Mouse (Mus musculus) C2C12 (cell line): Measurements from ENCODE around the gene Tnnc2. TPM values are rescaled to one million over a fixed set of nuclear protein-coding genes. Genes with fewer than 3 reads are reported as not detected.
"Not testable (repeated sequence)": the region's sequence is repeated elsewhere in the genome, so short reads cannot be mapped to it uniquely, and the experiment has no call there.

Experiments used
- H3K27me3 ChIP-seq: one replicate; pipeline ENCODE4 v1.6.1; 2011; ENCODE audit not compliant: control insufficient read depth, insufficient read depth, insufficient read length
- H3K36me3 ChIP-seq: one replicate; pipeline ENCODE4 v1.6.1; 2011; ENCODE audit not compliant: control insufficient read depth, insufficient read depth
- H3K4me3 ChIP-seq: one replicate; pipeline ENCODE4 v1.5.1; 2011; ENCODE audit warnings: mild to moderate bottlenecking, control low read depth; ENCODE audit not compliant: poor library complexity, insufficient read depth, severe bottlenecking
- H3K79me2 ChIP-seq: one replicate; pipeline ENCODE4 v1.6.1; 2011; ENCODE audit not compliant: control insufficient read depth, insufficient read depth
- H3K79me3 ChIP-seq: one replicate; pipeline ENCODE4 v1.6.1; 2011; ENCODE audit warnings: low read depth, control low read depth
- H3ac ChIP-seq: one replicate; pipeline ENCODE3; 2011; ENCODE audit warnings: low read depth; ENCODE audit not compliant: control insufficient read depth, insufficient read length
- CEBPB ChIP-seq: IDR thresholded peaks from one replicate; pipeline ENCODE4 v1.6.1; 2011; ENCODE audit warnings: low read depth, mild to moderate bottlenecking, control low read depth, moderate library complexity
- CTCF ChIP-seq: IDR thresholded peaks from one replicate; pipeline ENCODE4 v1.5.1; 2011; ENCODE audit not compliant: control insufficient read depth, insufficient read depth, insufficient read length
- FOSL1 ChIP-seq: IDR thresholded peaks from one replicate; pipeline ENCODE4 v1.8.0; 2011; ENCODE audit warnings: mild to moderate bottlenecking, low read length; ENCODE audit not compliant: poor library complexity, insufficient read depth, severe bottlenecking
- MAX ChIP-seq: IDR thresholded peaks from one replicate; pipeline ENCODE4 v1.6.1; 2011; ENCODE audit warnings: mild to moderate bottlenecking, control low read depth
- MYOD1 ChIP-seq: IDR thresholded peaks from one replicate; pipeline ENCODE4 v1.6.1; 2011; ENCODE audit warnings: low read depth; ENCODE audit not compliant: control insufficient read depth, insufficient read length
- MYOG ChIP-seq: IDR thresholded peaks from one replicate; pipeline ENCODE4 v1.6.1; 2011; ENCODE audit not compliant: control insufficient read depth, insufficient read length; ENCODE audit errors: extremely low read depth
- USF1 ChIP-seq: IDR thresholded peaks from one replicate; pipeline ENCODE4 v1.6.1; 2011; ENCODE audit warnings: low read depth, mild to moderate bottlenecking, control low read depth, moderate library complexity
- polyA plus RNA-seq: library from polyadenylated mRNA; unstranded; fragments of >200 nt; fragmentation: generic; extraction: Trizol; gene quantifications from one replicate; pipeline ENCODE4 v1.2.1, GENCODE M21; 2012; ENCODE audit warnings: missing spikeins

The Tnnc2 gene
- polyA plus RNA-seq, 1 experiment = 4.7 TPM

- H3ac ChIP-seq = peak overlapping the region; percentile 61
- TF ChIP-seq CEBPB (no peak), USF1 (no peak), MYOG (no peak), MAX (no peak), MYOD1 (no peak), FOSL1 (no peak)
- H3K27me3 ChIP-seq = no peaks in the 10 kb centered on the region
- H3K79me2 ChIP-seq = peaks cover 48% of the 10 kb centered on the region
- peaks cover 29% of the 10 kb centered on the region for H3K36me3 ChIP-seq
- peaks cover 22% of the 10 kb centered on the region for H3K79me3 ChIP-seq
- peak overlapping the region; percentile 94 for H3K4me3 ChIP-seq
Observed at GRCm38 (mm10) chr2:164803201-164803920, 23.6 kb upstream of the Tnnc2 start.

- H3K36me3 ChIP-seq = peaks cover 50% of the 10 kb centered on the region
- TF ChIP-seq CTCF (no peak), FOSL1 (no peak), MYOD1 (no peak), MAX (no peak), USF1 (no peak)
Observed at GRCm38 (mm10) chr2:164800252-164801004, 20.7 kb upstream of the Tnnc2 start.

DNA sequence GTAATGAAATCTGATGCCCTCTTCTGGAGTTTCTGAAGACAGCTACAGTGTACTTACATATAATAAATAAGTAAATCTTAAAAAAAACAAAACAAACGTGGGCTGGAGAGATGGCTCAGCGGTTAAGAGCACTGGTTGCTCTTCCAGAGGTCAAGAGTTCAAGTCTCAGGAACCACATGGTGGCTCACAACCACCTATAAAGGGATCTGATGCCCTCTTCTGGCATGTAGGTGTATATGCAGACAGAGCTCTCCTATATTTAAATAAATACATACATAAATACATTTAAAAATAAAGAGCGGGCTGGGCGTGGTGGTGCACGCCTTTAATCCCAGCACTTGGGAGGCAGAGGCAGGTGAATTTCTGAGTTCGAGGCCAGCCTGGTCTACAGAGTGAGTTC, 18.8 kb upstream of the Tnnc2 start:
- Histone ChIP-seq H3K79me2 (peaks cover 24% of the 10 kb centered on the region), H3K36me3 (peaks cover 64% of the 10 kb centered on the region), H3K79me3 (peaks cover 11% of the 10 kb centered on the region)
- not testable (repeated sequence) for H3ac ChIP-seq, H3K4me3 ChIP-seq, H3K27me3 ChIP-seq

More at GRCm38 (mm10) chr2:164800252-164801004, 20.7 kb upstream of the Tnnc2 start:
- H3ac ChIP-seq = no peak overlapping the region
- H3K79me3 ChIP-seq = peaks cover 20% of the 10 kb centered on the region
- H3K27me3 ChIP-seq = no peaks in the 10 kb centered on the region
- H3K4me3 ChIP-seq = no peak overlapping the region
- peaks cover 35% of the 10 kb centered on the region for H3K79me2 ChIP-seq

DNA sequence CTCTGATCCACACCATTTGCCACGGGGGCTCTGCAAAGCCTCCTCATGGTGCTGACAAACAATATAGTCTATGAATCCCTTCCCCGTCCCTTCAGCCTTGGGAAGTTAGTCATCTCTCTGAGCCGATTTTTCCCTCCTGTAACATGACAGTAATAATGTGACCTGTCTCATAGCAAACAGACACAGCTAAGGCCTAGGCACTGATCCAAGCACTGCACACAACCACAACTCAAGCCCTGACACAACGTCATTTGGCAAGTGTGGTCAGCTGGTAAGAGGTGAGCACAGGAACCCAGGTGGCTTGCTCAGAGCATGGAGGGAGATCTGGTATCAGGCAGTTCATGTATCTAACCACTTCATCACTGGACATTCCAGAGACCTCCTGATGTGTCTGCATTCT, 16.1 kb upstream of the Tnnc2 start:
- Histone ChIP-seq H3K36me3 (peaks cover 74% of the 10 kb centered on the region), H3K4me3 (no peak overlapping the region), H3K27me3 (no peaks in the 10 kb centered on the region), H3K79me2 (no peaks in the 10 kb centered on the region), H3ac (no peak overlapping the region), H3K79me3 (no peaks in the 10 kb centered on the region)
- no peak for TF ChIP-seq MAX
- TF ChIP-seq CTCF = no peak
- TF ChIP-seq FOSL1 = no peak
- TF ChIP-seq MYOG = no peak
- TF ChIP-seq CEBPB = no peak
- no peak for TF ChIP-seq MYOD1
- no peak for TF ChIP-seq USF1

DNA sequence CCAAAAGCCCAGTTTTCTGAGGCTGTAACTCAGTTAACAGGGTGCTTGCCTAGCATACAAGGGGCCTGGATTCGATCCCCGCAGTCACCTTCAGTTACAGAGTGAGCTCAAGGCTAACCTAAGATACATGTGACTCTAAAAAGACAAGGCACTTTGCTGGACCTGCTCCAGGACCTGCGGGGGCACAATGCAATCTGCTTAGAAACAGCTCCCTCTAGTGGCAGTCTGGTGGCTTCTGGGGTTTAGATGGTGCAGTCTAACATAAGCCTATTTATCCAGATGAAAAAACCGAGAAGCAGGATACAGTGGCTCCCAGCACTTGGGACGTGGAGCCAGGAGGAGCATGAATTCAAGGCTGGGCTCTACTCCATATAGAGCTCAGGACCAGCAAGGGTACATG, 14.5 kb upstream of the Tnnc2 start:
- H3K36me3 ChIP-seq = peaks cover 74% of the 10 kb centered on the region
- TF ChIP-seq MYOG (no peak), FOSL1 (no peak), CTCF (peak; percentile 56), USF1 (no peak), CEBPB (no peak), MAX (peak; percentile 42)
- H3K79me3 ChIP-seq = no peaks in the 10 kb centered on the region
- no peaks in the 10 kb centered on the region for H3K79me2 ChIP-seq
- no peak overlapping the region for H3K4me3 ChIP-seq
- H3K27me3 ChIP-seq = no peaks in the 10 kb centered on the region
- no peak overlapping the region for H3ac ChIP-seq

DNA sequence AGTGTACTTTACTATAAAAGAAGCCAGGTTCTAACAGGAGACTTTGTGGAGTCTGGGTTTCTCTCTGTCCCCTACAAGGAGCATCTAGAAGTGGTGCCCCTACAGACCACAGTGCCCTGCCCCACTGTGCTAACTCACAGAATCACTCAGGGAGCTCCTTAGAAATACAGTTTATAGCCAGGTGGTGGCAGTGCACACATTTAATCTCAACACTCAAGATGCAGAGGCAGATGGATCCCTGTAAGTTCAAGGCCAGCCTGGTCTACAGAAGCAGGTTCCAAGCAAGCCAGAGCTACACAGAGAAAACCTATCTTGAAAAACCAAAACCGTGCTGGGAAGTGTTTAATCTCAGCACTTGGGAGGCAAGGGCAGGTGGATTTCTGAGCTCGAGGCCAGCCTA, 14.0 kb upstream of the Tnnc2 start:
- no peaks in the 10 kb centered on the region for H3K79me2 ChIP-seq
- TF ChIP-seq USF1 = no peak
- TF ChIP-seq CTCF = no peak
- TF ChIP-seq MYOD1 = no peak
- no peak for TF ChIP-seq FOSL1
- TF ChIP-seq MYOG = no peak
- TF ChIP-seq MAX = no peak
- no peak for TF ChIP-seq CEBPB
- peaks cover 74% of the 10 kb centered on the region for H3K36me3 ChIP-seq

More for the DNA sequence above, 14.0 kb upstream of the Tnnc2 start:
- H3K27me3 ChIP-seq = no peaks in the 10 kb centered on the region
- no peaks in the 10 kb centered on the region for H3K79me3 ChIP-seq
- H3K4me3 ChIP-seq = no peak overlapping the region
- no peak overlapping the region for H3ac ChIP-seq
